Mouse (Mus musculus) thymus, adult 2 months (tissue): Measurements from ENCODE around the gene Vars.

ENCODE experiments used
- CTCF ChIP-seq: fragments of 200-500 bp; IDR thresholded peaks from 2 replicates; pipeline ENCODE4 v1.5.1; 2012; ENCODE audit warnings: mild to moderate bottlenecking, control low read depth, low read length, moderate library complexity, borderline replicate concordance; ENCODE audit not compliant: control insufficient read depth, poor library complexity, insufficient read depth; ENCODE audit errors: extremely low read depth
- POLR2A ChIP-seq: fragments of 200-500 bp; IDR thresholded peaks from 2 replicates; pipeline ENCODE4 v1.6.1; 2012; ENCODE audit warnings: mild to moderate bottlenecking, low read length, control low read depth, moderate library complexity; ENCODE audit not compliant: control insufficient read depth, poor library complexity, insufficient read depth; ENCODE audit errors: extremely low read depth

DNA sequence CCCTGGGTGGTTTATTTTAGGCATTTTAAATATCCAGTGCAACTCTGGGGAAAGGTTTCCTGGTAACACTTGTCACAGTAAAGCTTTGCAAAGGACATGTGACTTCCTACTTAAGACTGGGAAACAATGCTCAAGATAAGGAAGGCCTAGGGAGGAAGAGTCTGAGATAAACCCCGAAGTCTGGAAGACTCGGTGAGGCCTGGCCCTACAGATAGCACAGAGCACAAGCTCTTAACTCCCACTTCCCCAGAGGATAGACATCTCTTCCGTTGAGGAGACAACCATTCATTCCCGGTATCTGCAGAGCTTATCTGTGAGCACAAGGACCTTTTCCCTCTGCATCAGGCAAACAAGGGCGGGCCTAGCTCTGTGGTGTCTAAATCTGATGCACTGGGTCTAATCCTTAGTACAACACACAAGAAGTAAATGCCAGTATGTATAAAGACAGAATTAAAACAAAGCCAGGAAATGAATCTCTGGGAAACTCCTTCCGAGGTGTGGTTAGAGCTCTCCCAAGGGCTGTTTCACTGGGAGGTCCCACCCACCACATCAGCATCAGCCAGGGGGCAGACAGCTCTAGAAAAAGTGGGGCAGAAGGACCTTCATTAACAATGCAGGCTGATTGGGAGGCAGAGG, 21.2 kb downstream of the Vars start:
- TF ChIP-seq CTCF, result no peak
- TF ChIP-seq POLR2A, result no peak
